Comparison of ENCODE assay signal across 12 mouse cellular contexts in the genomic region with DNA sequence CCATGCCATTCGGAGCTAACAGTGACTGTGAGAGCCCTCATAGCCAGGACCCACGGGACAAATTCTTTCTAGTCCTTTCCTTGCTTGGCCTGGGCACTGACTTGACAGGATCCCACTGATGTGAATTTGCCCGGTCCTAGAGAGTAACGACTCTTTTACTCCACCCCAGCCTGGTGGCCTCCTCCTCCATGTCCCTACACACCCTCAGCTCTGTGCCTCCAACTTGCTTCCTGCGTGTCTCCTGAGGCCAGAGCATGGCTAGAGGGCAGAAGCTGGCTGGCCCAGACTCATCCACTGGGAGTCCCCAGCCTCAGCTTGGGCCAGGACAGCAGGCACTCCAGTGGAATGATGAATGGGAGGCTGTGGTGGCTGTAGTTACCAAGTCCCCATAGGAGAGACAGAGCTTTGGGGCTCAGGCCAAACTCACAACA. TPM values are rescaled to one million over a fixed set of nuclear protein-coding genes. Genes with fewer than 3 reads are reported as not detected.
A peak's percentile ranks its signal among the peaks of the same experiment; 100 is the strongest.
DNase-seq lines count a peak whose midpoint lies in the region; ATAC-seq and TF ChIP-seq lines count a peak whose summit lies in the region.
"Had no signal": no experiment of that assay in that cellular context is flagged by ENCODE, and none has a peak within 500 bp of the region (broad histone marks: within the 10 kb centered on the region; RNA-seq: fewer than 3 reads in every experiment).

No protein-coding gene starts in this region.

- no peak overlapping the region for H3K27ac ChIP-seq in kidney, embryonic 15.5 days
- H3K27ac ChIP-seq in kidney, embryonic 14.5 days (ENCODE audit: low read depth, low read length), result no peak overlapping the region
- H3K27ac ChIP-seq in embryonic facial prominence, embryonic 11.5 days (replicated peaks; ENCODE audit: low read depth, low read length), result no peak overlapping the region
- peak overlapping the region; percentile 82 for H3K27ac ChIP-seq in hindbrain, embryonic 15.5 days (replicated peaks)
- H3K27ac ChIP-seq in neural tube, embryonic 11.5 days (ENCODE audit: low read depth, low read length), result peak overlapping the region; percentile 62
- H3K27ac ChIP-seq in gastrocnemius, adult 2 months, result no peak overlapping the region

- no peak overlapping the region for H3K4me3 ChIP-seq in kidney, embryonic 15.5 days (replicated peaks)
- no peak overlapping the region for H3K4me3 ChIP-seq in kidney, embryonic 14.5 days (ENCODE audit: low read length)
- H3K4me3 ChIP-seq in embryonic facial prominence, embryonic 11.5 days (ENCODE audit: low read depth, low read length), result no peak overlapping the region
- H3K4me3 ChIP-seq in hindbrain, embryonic 15.5 days, result peak overlapping the region; percentile 65; the same call in 1 of the 2 replicates
- H3K4me3 ChIP-seq in neural tube, embryonic 11.5 days (ENCODE audit: low read depth, low read length), result no peak overlapping the region
- no peak overlapping the region for H3K4me3 ChIP-seq in gastrocnemius, adult 2 months

- no peaks in the 10 kb centered on the region for H3K36me3 ChIP-seq in kidney, embryonic 15.5 days
- H3K36me3 ChIP-seq in kidney, embryonic 14.5 days (ENCODE audit: control insufficient read depth, insufficient read depth, low read length), result no peaks in the 10 kb centered on the region
- H3K36me3 ChIP-seq in embryonic facial prominence, embryonic 11.5 days (replicated peaks; ENCODE audit: control insufficient read depth, insufficient read depth, low read depth, low read length), result no peaks in the 10 kb centered on the region
- no peaks in the 10 kb centered on the region for H3K36me3 ChIP-seq in hindbrain, embryonic 15.5 days
- H3K36me3 ChIP-seq in neural tube, embryonic 11.5 days (ENCODE audit: control insufficient read depth, insufficient read depth, low read length), result no peaks in the 10 kb centered on the region

- H3K4me2 ChIP-seq in kidney, embryonic 15.5 days, result 0 out of 2 replicates have a peak overlapping the region, but pooled peaks have one; percentile 4
- no peak overlapping the region for H3K4me2 ChIP-seq in kidney, embryonic 14.5 days (replicated peaks; ENCODE audit: low read depth, low read length)
- H3K4me2 ChIP-seq in embryonic facial prominence, embryonic 11.5 days (ENCODE audit: low read depth, low read length), result no peak overlapping the region
- H3K4me2 ChIP-seq in hindbrain, embryonic 15.5 days, result peak overlapping the region; percentile 98
- peak overlapping the region; percentile 88 for H3K4me2 ChIP-seq in neural tube, embryonic 11.5 days (ENCODE audit: low read depth)

- H3K4me1 ChIP-seq in kidney, embryonic 15.5 days, result peaks cover 66% of the 10 kb centered on the region
- peaks cover 49% of the 10 kb centered on the region for H3K4me1 ChIP-seq in kidney, embryonic 14.5 days (ENCODE audit: control insufficient read depth, insufficient read depth, low read length)
- peaks cover 30% of the 10 kb centered on the region for H3K4me1 ChIP-seq in embryonic facial prominence, embryonic 11.5 days (ENCODE audit: control insufficient read depth, insufficient read depth, low read length)
- H3K4me1 ChIP-seq in hindbrain, embryonic 15.5 days (replicated peaks), result peaks cover 66% of the 10 kb centered on the region
- H3K4me1 ChIP-seq in neural tube, embryonic 11.5 days (ENCODE audit: control insufficient read depth, insufficient read depth, low read length), result peaks cover 45% of the 10 kb centered on the region

- peaks cover 77% of the 10 kb centered on the region for H3K27me3 ChIP-seq in kidney, embryonic 15.5 days
- peaks cover 42% of the 10 kb centered on the region for H3K27me3 ChIP-seq in kidney, embryonic 14.5 days (ENCODE audit: control insufficient read depth, insufficient read depth, low read length)
- peaks cover 39% of the 10 kb centered on the region for H3K27me3 ChIP-seq in embryonic facial prominence, embryonic 11.5 days (ENCODE audit: control insufficient read depth, insufficient read depth, low read length)
- H3K27me3 ChIP-seq in hindbrain, embryonic 15.5 days, result 0 out of 2 replicates have a peak, but pooled peaks cover 4% of the 10 kb centered on the region
- H3K27me3 ChIP-seq in neural tube, embryonic 11.5 days (ENCODE audit: control insufficient read depth, insufficient read depth, low read length), result peaks cover 18% of the 10 kb centered on the region

- H3K9ac ChIP-seq in kidney, embryonic 15.5 days, result no peak overlapping the region
- no peak overlapping the region for H3K9ac ChIP-seq in kidney, embryonic 14.5 days (ENCODE audit: low read depth, low read length)
- H3K9ac ChIP-seq in embryonic facial prominence, embryonic 11.5 days (replicated peaks; ENCODE audit: low read length), result peak overlapping the region; percentile 6; the same call in 1 of the 2 replicates
- no peak overlapping the region for H3K9ac ChIP-seq in hindbrain, embryonic 15.5 days
- H3K9ac ChIP-seq in neural tube, embryonic 11.5 days (ENCODE audit: low read length), result peak overlapping the region; percentile 11

- DNase-seq in embryonic facial prominence, embryonic 11.5 days (ENCODE audit: low spot score), result no peak
- peak; percentile 58 for DNase-seq in neural tube, embryonic 11.5 days (ENCODE audit: low spot score)
- DNase-seq in left cerebral cortex, postnatal 25 days (ENCODE audit: low spot score in 2 of 2), result no peak
- DNase-seq in lung, postnatal 10 days, result no peak
- DNase-seq in gastrocnemius, adult 2 months, result no peak
- DNase-seq: lung, postnatal 14 days had no signal

- TF ChIP-seq CTCF in gastrocnemius, adult 2 months (IDR thresholded peaks at IDR 0.05), result no peak

- no peaks in the 10 kb centered on the region for H3K9me3 ChIP-seq in kidney, embryonic 15.5 days (replicated peaks)
- H3K9me3 ChIP-seq in kidney, embryonic 14.5 days (ENCODE audit: control insufficient read depth, low read length), result no peaks in the 10 kb centered on the region
- H3K9me3 ChIP-seq in embryonic facial prominence, embryonic 11.5 days (replicated peaks; ENCODE audit: control insufficient read depth, low read length), result no peaks in the 10 kb centered on the region
- no peaks in the 10 kb centered on the region for H3K9me3 ChIP-seq in hindbrain, embryonic 15.5 days
- H3K9me3 ChIP-seq in neural tube, embryonic 11.5 days (ENCODE audit: control insufficient read depth, low read length), result no peaks in the 10 kb centered on the region

- ATAC-seq in kidney, embryonic 15.5 days (replicated peaks; ENCODE audit: low FRiP score), result no peak
- ATAC-seq in kidney, embryonic 14.5 days (ENCODE audit: low FRiP score, low TSS enrichment), result no peak
- no peak for ATAC-seq in embryonic facial prominence, embryonic 11.5 days (replicated peaks; ENCODE audit: insufficient number of reproducible peaks, low FRiP score, low TSS enrichment, low read depth)
- ATAC-seq in hindbrain, embryonic 15.5 days (ENCODE audit: low FRiP score, low read depth), result peak; percentile 20
- ATAC-seq in neural tube, embryonic 11.5 days (ENCODE audit: insufficient read depth, low FRiP score, low TSS enrichment), result no peak

- WGBS in kidney, embryonic 15.5 days, result 10% methylated on average over 5 of the region's 5 CpGs
- 8% methylated on average over 5 of the region's 5 CpGs for WGBS in kidney, embryonic 14.5 days
- WGBS in embryonic facial prominence, embryonic 11.5 days, result 6% methylated on average over 5 of the region's 5 CpGs
- 5% methylated on average over 5 of the region's 5 CpGs for WGBS in hindbrain, embryonic 15.5 days
- WGBS in neural tube, embryonic 11.5 days, result 6% methylated on average over 5 of the region's 5 CpGs

- intact Hi-C loops in left cerebral cortex, postnatal 25 days (cut with DNase I), result loop anchor here (10.0 kb wide), 1 partner anchor 283 kb away; no protein-coding TSS in a partner anchor
- intact Hi-C loops in gastrocnemius, adult 2 months (cut with DNase I), result no loop called here

RNA-seq across cellular contexts. Expression of a gene that starts 1.7 kb away (rescaled TPM):
- not detected in 2 replicates for polyA plus RNA-seq in kidney, embryonic 15.5 days (2015; fragmentation: Nextera tagmentation; extraction: Ambion mirVana)
- not detected in 2 replicates for polyA plus RNA-seq in kidney, embryonic 14.5 days (2014; fragmentation: Nextera tagmentation; extraction: Ambion mirVana)
- 0.62 and 0.85 TPM in 2 replicates for polyA plus RNA-seq in embryonic facial prominence, embryonic 11.5 days (2014; fragmentation: Nextera tagmentation; extraction: Ambion mirVana)
- polyA plus RNA-seq in hindbrain, embryonic 15.5 days (2015; fragmentation: Nextera tagmentation; extraction: Ambion mirVana), result 3.2 and 5.3 TPM in 2 replicates
- polyA plus RNA-seq in neural tube, embryonic 11.5 days (2014; fragmentation: Nextera tagmentation; extraction: Ambion mirVana), result 2.1 and 2.3 TPM in 2 replicates
- total RNA-seq in left cerebral cortex, postnatal 25 days (2021), result 1 to 10 TPM; 2.0 TPM
- not detected for total RNA-seq in gastrocnemius, adult 2 months (2021)
- polyA plus RNA-seq: heart, postnatal 0 days; kidney, embryonic 16.5 days; limb, embryonic 11.5 days had no signal

RNA-seq across cellular contexts. Expression of a gene that starts 2.7 kb away (rescaled TPM):
- polyA plus RNA-seq in kidney, embryonic 15.5 days (2015; fragmentation: Nextera tagmentation; extraction: Ambion mirVana), result 0.55 and 0.62 TPM in 2 replicates
- 0.61 and 0.80 TPM in 2 replicates for polyA plus RNA-seq in kidney, embryonic 14.5 days (2014; fragmentation: Nextera tagmentation; extraction: Ambion mirVana)
- 3.1 TPM in 2 replicates for polyA plus RNA-seq in embryonic facial prominence, embryonic 11.5 days (2014; fragmentation: Nextera tagmentation; extraction: Ambion mirVana)
- polyA plus RNA-seq in hindbrain, embryonic 15.5 days (2015; fragmentation: Nextera tagmentation; extraction: Ambion mirVana), result 11.5 and 13.7 TPM in 2 replicates
- polyA plus RNA-seq in neural tube, embryonic 11.5 days (2014; fragmentation: Nextera tagmentation; extraction: Ambion mirVana), result 14.4 and 16.5 TPM in 2 replicates
- total RNA-seq in left cerebral cortex, postnatal 25 days (2021), result 10 to 100 TPM; 10.1 to 13.1 TPM
- total RNA-seq in gastrocnemius, adult 2 months (2021), result not detected

RNA-seq across cellular contexts. Expression of a gene that starts 34.2 kb away (rescaled TPM):
- polyA plus RNA-seq in kidney, embryonic 15.5 days (2015; fragmentation: Nextera tagmentation; extraction: Ambion mirVana), result 305 and 313 TPM in 2 replicates
- 328 and 403 TPM in 2 replicates for polyA plus RNA-seq in kidney, embryonic 14.5 days (2014; fragmentation: Nextera tagmentation; extraction: Ambion mirVana)
- polyA plus RNA-seq in embryonic facial prominence, embryonic 11.5 days (2014; fragmentation: Nextera tagmentation; extraction: Ambion mirVana), result 409 and 418 TPM in 2 replicates
- 52.5 and 59.1 TPM in 2 replicates for polyA plus RNA-seq in hindbrain, embryonic 15.5 days (2015; fragmentation: Nextera tagmentation; extraction: Ambion mirVana)
- 247 and 248 TPM in 2 replicates for polyA plus RNA-seq in neural tube, embryonic 11.5 days (2014; fragmentation: Nextera tagmentation; extraction: Ambion mirVana)
- total RNA-seq in left cerebral cortex, postnatal 25 days (2021), result 1 to 10 TPM; 3.5 to 5.3 TPM
- 1 to 10 TPM; 1.7 to 2.0 TPM for total RNA-seq in gastrocnemius, adult 2 months (2021)

RNA-seq across cellular contexts. Expression of a gene that starts 47.3 kb away (rescaled TPM):
- 149 and 156 TPM in 2 replicates for polyA plus RNA-seq in kidney, embryonic 15.5 days (2015; fragmentation: Nextera tagmentation; extraction: Ambion mirVana)
- polyA plus RNA-seq in kidney, embryonic 14.5 days (2014; fragmentation: Nextera tagmentation; extraction: Ambion mirVana), result 93.4 and 119 TPM in 2 replicates
- polyA plus RNA-seq in embryonic facial prominence, embryonic 11.5 days (2014; fragmentation: Nextera tagmentation; extraction: Ambion mirVana), result 101 and 102 TPM in 2 replicates
- polyA plus RNA-seq in hindbrain, embryonic 15.5 days (2015; fragmentation: Nextera tagmentation; extraction: Ambion mirVana), result 68.9 and 75.8 TPM in 2 replicates
- polyA plus RNA-seq in neural tube, embryonic 11.5 days (2014; fragmentation: Nextera tagmentation; extraction: Ambion mirVana), result 93.0 and 102 TPM in 2 replicates
- total RNA-seq in left cerebral cortex, postnatal 25 days (2021), result 10 to 100 TPM; 61.0 to 71.5 TPM
- 100 to 1,000 TPM; 261 to 470 TPM for total RNA-seq in gastrocnemius, adult 2 months (2021)

RNA-seq across cellular contexts. Expression of a gene that starts 47.4 kb away (rescaled TPM):
- 157 TPM in 2 replicates for polyA plus RNA-seq in kidney, embryonic 15.5 days (2015; fragmentation: Nextera tagmentation; extraction: Ambion mirVana)
- 129 and 149 TPM in 2 replicates for polyA plus RNA-seq in kidney, embryonic 14.5 days (2014; fragmentation: Nextera tagmentation; extraction: Ambion mirVana)
- polyA plus RNA-seq in embryonic facial prominence, embryonic 11.5 days (2014; fragmentation: Nextera tagmentation; extraction: Ambion mirVana), result 133 and 139 TPM in 2 replicates
- polyA plus RNA-seq in hindbrain, embryonic 15.5 days (2015; fragmentation: Nextera tagmentation; extraction: Ambion mirVana), result 56.5 and 63.8 TPM in 2 replicates
- polyA plus RNA-seq in neural tube, embryonic 11.5 days (2014; fragmentation: Nextera tagmentation; extraction: Ambion mirVana), result 108 and 112 TPM in 2 replicates
- total RNA-seq in left cerebral cortex, postnatal 25 days (2021), result 10 to 100 TPM; 86.9 to 91.2 TPM
- 100 to 1,000 TPM; 340 to 569 TPM for total RNA-seq in gastrocnemius, adult 2 months (2021)

Comparison
In these comparisons a context has a peak if more than half of its experiments do, and no peak if none do; other contexts are left out.
1. H3K4me2 ChIP-seq: peak in kidney, embryonic 15.5 days (single experiment), hindbrain, embryonic 15.5 days (single experiment) and neural tube, embryonic 11.5 days (single experiment); none in kidney, embryonic 14.5 days (single experiment) and embryonic facial prominence, embryonic 11.5 days (single experiment).
2. H3K27ac ChIP-seq: peak in hindbrain, embryonic 15.5 days (single experiment) and neural tube, embryonic 11.5 days (single experiment); none in kidney, embryonic 15.5 days (single experiment), kidney, embryonic 14.5 days (single experiment), embryonic facial prominence, embryonic 11.5 days (single experiment) and gastrocnemius, adult 2 months (single experiment).
3. H3K9ac ChIP-seq: peak in embryonic facial prominence, embryonic 11.5 days (single experiment) and neural tube, embryonic 11.5 days (single experiment); none in kidney, embryonic 15.5 days (single experiment), kidney, embryonic 14.5 days (single experiment) and hindbrain, embryonic 15.5 days (single experiment).